Mouse (Mus musculus) large intestine, adult 2 months (tissue): ENCODE measurements at regions not wholly inside any gene's neighbourhood (a gene's known extent, or its start where the extent isn't known, plus 50 kb on each side); places are given as distances from the start of the nearest gene placed in this dataset.

Experiments
- DNase-seq: peaks from one replicate; pipeline ENCODE4 v3.0.0-alpha.2; 2012; ENCODE audit warnings: low read depth, low spot score
- WGBS: fragments of 180-500 bp; shearing (Covaris S2); methylation state at CpG from one replicate; pipeline ENCODE4 v1.1.7; 2018; 5-methylcytosine and 5-hydroxymethylcytosine counted together

DNA sequence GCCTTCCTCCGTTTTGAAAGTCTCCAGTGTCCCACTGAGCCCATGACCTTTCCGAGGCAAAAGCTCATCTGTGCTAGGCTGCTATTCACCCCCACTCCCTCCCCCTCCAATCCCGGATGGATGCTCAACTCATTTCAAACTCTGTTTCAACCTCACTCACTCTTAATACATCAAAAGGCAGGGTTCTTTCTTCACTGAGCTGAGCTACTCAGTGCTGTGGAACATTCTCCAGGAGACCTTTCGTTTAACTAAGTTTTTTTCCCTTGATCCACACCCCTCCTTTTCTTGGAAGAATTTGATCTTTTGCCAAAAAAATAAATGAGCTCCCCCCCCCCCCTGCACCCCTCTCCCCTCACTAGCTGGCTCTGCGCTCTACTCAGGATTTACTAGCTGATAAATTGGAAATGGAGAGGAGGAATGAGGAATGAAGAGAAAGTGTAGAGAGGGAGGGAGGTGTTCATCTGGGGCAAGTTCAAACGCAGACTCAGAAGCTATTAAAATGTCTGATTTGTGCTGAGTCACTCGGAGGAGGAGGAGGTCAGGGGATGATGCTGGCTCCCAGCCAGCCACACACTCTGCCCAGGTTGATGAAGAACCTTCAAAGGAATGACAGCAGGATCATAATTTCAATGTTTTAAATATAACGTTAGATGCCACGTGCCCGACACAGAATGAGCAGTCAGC lies 491.5 kb upstream of the Tnp1 start:
- 33% methylated on average over 10 of the region's 10 CpGs for WGBS
- DNase-seq = no peak

DNA sequence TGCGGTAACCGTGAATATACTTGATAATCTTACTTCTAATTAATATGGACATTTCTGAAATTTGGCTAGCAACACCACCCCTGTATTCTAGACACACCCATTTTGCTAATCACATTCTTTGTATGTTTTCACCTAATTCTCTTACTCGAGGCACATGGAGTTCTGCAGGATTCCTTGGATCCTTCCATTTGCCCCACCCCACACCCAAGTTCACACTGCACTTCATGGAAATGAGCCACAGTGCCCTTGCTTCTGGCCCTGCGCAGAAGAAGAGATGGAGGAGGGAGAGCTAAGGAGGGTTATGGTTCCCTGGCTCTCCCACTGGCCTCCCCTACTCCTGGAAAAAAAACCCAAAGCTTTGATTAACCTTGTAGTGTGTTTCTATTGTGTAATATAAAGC lies 487.9 kb upstream of the Tnp1 start:
- 82% methylated on average over 4 of the region's 4 CpGs for WGBS
- DNase-seq = no peak

DNA sequence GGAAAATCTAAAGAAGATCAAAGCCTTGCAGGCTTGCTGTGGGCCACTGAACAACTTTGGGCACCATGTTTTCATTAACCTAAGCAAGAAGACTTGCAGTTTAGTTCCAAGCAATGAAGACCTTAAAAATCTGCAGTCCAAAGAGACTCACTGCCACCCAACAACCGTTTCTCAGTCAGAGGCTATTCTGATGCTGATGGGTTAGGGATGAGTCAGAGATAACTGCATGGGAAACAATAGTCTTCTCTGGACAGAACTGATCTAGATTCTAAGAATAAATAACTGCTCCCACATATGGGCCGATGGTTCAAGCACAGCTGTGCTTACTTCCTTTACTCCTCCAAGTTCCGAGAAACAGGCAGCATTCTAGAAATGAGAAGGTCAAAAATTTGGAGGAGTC lies 485.0 kb upstream of the Tnp1 start:
- DNase-seq = no peak
- 74% methylated on average over 3 of the region's 3 CpGs for WGBS

DNA sequence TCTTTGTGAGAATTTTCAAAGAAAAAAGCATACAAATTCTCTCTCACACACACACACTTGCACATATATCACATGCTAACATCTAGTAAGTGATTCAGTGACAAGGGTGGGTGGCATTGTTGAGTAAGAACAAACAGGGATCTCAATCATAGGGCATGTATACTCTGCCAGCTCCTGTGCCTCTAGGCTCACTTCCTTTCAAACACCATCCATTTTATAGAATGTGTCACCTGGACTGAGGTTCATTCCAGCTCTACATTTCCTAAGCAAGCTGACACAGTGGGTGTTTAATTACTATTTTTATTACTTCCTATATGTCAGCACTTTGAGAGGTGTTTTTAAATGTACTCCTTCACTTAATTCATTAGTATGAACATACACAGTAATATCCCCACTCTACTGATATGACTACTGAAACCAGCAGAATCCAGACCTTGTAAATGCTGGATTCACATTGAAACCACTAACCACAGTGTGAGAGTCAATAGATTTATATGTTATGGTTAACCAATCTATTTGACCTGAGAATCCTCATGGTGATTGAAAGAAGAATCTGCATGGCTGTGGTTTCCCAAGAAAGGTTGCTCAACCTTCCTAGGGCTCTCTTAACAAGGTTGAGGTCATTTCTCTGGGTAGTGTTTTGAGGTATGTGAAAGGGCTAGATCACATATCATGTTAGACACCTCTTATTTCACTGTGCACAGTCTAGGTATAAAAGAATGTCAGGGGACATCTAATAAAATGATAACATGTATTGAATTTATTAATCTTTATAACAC lies 480.5 kb upstream of the Tnp1 start:
- no peak for DNase-seq

DNA sequence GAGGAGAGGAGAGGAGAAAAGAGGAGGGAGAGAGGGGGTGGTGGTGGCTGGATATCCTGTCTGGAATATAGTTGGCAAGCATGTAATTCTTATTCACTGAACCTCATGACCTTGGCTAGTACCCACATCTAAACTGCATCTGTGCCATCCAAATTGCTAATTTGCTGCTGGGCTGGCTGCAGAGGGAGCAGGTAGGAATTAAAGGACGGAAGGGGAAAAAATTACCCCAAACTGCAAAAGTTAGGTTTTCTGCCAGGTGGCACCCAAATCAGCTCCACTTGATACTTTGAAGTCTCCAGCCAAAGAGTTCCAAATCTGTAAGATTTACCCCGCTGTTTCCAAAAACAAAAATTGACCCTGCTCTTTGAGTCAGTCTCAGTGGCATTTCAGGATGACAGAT lies 466.2 kb upstream of the Tnp1 start:
- no peak for DNase-seq
- WGBS = 80% methylated on average over 2 of the region's 2 CpGs

DNA sequence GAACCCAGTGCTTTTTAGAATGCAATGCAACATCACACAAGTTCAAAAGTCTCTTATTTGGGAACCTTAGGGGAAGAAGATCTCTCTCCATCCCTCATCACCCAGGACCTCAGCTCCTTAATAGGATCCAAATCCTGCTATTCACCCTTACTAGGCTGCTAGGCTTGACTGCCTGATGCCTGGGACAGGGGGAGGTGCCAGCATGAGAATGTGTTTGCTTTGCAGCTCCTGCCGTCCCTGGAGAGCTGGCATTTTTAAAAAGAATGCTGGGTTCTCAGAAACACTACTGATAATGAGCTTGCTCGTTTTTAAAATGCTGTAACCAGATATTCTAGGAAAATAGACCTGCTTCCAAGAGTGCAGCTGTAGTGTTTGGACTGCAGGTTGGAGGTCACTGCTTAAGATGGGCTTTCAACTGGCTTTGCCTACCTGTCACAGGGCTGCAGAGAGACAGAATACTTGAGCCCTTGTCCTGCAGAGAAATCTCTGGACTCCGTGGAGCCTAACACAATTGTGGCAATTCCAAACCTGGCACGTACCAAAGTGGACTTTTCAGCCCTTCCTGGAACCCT lies 463.7 kb upstream of the Tnp1 start:
- 41% methylated on average over 4 of the region's 4 CpGs for WGBS
- no peak for DNase-seq

DNA sequence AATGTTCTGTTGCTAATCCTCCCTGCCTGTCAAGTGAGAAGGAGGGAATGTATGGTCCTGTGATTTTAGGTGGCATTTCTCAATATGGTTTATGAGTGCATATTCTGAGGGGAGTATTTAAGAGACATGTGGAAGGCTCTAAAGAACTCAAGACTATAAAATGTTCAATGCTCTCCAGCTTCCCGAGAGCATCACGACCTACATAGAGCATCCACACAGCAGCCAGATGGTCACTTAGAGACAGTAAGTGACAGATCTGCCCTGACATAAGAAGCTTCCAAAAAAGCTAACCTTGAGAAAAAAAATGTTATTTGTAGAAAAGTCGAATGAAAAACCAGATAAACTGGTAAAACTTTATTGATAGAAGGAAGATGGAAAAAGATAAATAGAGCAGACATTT lies 444.9 kb upstream of the Tnp1 start:
- 29% methylated on average over 3 of the region's 3 CpGs for WGBS

DNA sequence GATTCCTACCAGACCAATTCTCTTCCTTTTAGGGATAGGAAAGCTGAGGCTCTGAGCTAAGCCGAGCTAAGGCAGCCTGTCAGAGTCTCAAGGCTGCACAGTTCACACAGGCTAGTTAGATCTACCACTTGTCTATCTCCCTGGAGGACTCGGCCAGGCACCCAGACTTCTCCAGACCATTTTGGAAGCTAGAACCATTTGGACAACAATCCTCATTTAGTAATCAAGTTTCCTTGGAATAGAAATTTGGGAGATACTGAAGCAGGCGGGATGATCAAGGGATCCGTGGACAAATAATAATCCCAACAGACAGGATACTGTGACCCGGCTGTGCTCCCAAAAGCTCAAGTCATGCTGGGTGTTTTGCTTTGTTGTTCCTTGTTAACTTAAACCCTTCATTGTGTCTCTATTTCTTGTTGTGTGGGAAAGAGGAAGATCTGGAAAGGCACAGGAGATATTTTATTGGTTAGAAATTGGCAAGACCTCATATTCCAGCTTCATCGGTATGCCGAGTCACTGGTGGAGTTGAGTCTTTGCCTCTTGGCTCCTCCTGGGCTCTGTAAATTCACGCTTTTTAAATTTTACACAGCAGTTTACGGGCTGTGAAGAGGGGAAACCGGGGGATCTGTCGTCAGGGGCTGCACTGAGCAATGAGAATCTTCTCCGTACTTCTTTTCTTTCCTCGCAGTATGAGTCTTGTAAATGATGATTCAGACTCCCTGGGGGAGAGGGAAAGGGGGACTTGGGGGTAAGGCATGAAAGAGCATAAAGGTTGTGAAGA lies 444.2 kb upstream of the Tnp1 start:
- DNase-seq = no peak
- WGBS = 61% methylated on average over 13 of the region's 13 CpGs

More for the DNA sequence above, 444.9 kb upstream of the Tnp1 start:
- DNase-seq = no peak

DNA sequence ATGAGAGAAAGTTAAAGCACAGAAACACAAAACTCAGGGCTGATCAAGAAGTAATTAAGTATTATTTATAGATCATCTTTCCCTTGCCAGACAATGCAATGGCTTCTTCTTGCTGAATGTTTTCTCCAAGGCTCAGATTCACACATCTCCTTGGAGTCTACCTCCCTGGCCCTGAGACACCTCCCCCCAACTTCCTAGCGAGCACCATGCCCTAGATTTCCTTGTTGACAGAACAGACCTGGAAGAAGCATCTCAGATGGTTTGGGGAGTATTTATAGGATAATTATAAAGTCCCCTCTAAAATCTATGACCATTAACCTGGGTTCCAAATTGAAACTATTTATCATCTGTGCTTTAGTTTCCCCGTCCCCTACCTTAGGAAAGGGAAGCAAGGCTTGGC lies 441.6 kb upstream of the Tnp1 start:
- WGBS = 75% methylated on average over 2 of the region's 2 CpGs

DNA sequence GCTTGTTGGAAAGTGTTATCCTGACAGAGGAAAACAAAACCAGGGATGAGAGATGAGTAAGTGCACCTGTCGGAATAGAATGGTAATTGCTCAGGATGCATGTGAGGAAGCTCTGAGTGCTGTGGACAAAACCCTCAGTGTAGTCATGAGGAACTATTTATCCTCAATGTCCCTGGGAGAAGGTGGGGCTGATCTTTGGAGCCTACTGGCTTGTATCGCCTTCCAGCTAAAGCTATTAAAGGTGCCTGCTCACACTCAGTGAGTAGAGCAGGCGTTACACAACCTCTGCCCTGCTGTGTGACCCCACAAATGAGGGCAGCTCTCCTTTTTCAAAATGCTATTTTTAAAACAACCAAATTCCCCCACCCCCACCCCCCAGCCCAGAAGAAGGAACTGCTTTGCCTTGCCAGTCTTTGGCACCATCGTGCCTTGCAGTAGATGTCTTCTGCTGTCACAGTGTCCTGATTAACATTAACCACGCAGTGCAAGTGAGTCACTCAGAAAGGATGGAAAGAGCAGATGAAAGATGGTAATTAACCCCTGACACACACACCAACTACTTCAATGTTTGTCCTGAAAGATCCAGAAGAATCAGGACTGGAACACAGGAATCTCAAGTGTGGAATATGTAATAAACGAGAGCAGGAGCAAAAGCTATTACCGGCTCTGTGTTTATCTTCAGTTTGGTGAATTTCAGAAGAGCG lies 440.8 kb upstream of the Tnp1 start:
- 24% methylated on average over 8 of the region's 8 CpGs for WGBS
- no peak for DNase-seq

More for the DNA sequence above, 441.6 kb upstream of the Tnp1 start:
- no peak for DNase-seq

DNA sequence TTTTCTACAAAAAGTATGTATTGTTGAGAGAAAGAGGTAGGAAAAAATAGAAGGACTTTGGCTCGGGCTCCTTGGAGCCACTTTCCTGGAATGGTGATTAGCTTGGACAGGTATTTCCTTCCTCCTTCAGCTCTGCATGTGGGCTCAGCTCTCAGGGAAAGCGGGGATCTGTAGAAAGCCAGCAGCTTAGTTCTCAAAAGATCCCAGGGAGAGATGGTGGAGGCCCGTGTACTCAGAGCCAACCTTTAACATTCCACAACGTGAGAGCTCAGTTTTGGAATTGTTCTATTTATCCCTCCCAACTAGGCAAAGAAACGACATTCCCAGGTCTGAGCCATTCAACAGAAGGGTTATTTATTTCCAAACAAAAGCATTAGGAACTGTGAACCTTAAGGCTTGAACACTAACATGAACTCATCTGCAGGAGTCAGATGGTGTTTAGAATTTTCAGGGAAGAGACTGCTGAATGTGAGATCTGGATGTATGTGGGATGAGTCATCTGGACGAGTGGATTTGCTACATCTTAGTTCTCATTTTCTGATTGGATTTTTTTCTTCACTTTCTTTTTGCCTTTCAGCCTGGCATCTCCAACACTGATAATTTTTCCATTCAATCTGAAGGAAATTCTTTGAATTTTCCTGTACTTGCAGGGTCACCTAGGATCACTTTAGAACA lies 428.6 kb upstream of the Tnp1 start:
- WGBS = 35% methylated on average over 6 of the region's 6 CpGs
- DNase-seq = no peak

DNA sequence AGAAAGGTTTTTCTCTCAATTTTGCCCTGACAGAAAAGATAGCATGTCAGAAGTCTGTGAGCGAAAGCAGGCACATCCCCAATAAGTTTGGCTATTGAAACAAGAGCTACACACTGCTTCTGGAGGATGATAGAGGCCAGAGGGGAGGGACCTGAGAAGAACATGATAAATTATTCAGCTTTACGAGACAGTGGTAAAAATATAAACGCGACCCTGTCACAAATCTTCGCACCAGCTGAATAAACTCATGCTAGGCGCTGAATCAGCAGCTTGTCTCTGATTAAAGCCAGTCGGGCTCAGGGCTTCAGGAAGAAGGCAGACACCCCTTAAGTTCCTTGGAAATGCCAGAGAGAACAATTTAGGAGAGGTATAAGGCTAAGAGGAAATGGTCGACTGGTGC lies 422.7 kb upstream of the Tnp1 start:
- DNase-seq = no peak
- 16% methylated on average over 8 of the region's 8 CpGs for WGBS

DNA sequence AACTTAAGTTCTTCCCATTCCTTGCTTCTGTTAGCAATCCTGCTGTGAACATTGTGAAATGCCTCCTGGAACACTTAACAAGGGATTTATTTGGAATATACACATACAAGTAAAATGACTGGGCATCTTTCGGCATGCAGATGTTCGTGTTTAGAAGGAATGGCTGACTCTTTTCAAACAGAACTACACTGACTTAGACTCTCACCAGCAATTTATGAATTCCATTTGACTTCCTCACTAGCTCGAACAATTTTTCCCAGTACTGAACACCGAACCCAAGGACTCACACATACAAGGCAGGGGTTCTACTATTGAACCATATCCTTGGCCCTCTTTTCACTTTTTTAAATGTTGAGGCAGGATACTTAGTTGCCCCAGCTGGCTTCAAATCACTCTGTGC lies 412.4 kb upstream of the Tnp1 start:
- WGBS = 77% methylated on average over 4 of the region's 4 CpGs

DNA sequence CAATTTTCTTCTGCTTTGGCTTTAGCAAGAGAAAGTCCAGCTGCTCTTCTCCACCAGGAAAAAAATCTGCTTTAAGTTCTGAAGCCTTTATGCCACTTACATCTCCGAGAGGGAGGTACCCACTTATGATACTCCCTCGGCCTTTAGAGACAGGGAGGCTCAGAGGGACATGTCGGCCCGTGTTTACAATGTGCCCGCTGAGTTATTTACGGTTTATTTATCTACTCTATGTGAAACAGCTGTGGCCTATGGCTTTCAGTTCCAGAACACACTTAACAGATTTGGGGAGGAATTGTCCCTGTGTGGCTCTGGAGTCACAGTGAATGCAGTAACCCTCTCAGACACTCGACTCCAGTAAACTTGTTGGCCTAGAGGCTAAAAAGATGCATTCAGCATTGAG lies 409.3 kb upstream of the Tnp1 start:
- DNase-seq = no peak
- 15% methylated on average over 7 of the region's 7 CpGs for WGBS

More for the DNA sequence above, 412.4 kb upstream of the Tnp1 start:
- no peak for DNase-seq

DNA sequence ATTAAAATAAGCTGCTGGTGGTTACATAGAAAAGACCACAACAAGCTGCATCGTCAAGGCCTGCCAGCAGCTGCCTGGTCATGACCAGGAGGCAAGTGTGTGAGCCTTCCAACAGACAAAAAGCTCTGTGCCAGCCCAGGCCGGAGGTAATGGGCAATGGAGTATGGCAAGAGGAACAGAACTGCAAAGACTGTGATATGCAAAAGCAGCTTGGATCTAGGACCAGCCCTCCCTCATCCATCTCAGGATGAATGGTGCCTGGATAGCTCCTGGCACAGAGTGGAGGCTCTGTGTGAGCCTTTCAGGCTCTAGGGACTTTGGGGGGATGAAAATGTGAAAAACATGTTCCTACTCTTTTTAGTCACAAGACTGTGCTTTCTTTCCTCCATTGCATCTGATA lies 402.5 kb upstream of the Tnp1 start:
- 80% methylated on average over 2 of the region's 2 CpGs for WGBS
- no peak for DNase-seq

DNA sequence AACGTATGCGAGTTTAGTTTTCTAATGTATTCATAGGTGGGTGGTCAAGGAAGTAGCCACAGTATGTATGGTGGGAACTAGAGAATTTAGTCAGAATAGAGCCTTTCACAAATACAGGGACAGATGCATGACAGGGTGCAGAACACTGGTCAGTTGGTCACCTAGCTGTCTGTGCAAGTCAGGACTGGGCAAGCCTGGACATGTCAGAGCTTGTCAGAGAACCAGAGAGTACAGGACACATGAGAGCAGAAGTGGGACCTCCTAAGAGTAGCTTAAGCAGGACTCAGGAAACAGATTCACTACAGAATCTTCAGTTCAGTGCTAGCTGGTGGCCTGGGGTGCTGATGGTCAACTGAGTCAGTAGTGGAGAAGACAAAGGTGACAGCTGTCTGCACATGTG lies 395.7 kb upstream of the Tnp1 start:
- 93% methylated on average over 2 of the region's 2 CpGs for WGBS
- no peak for DNase-seq

DNA sequence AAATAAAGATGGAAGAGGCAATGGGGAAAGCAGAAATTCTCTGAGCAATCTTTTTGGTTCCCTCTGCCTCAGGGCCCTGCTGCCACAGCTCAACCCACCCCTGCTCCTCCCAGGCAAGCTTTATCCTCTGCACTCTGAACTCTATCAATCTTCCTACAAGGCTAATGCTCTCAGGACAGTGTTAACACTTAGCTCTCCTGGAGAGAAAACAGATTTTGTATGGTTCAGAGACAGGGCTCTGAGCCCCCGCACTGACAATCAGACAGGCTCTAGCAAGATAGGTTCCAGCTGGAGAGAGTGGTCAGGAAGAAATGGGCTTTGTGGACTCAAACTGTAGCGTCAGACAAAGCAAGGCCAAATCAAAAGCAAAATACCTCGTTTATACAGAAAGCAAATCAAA lies 383.5 kb upstream of the Tnp1 start:
- 60% methylated on average over 3 of the region's 3 CpGs for WGBS

DNA sequence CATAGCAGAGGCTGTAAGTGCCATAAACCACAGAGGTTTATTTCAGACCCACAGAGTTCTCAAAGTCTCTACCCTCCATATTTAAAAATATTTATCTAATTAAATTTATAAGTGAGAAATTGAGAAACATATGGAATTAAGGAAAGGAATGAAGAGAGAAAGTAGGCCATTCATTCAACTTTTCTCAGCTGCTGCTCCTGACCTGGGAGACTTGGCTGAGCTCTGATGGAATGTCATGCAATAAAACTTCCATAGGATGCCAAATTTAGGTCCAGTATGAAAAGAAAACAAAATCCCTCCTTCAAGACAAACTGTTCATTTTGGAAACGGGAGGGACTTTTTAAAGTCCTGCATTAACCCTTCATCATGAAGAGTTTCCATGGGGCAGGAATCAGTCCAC lies 379.3 kb upstream of the Tnp1 start:
- WGBS = 34% methylated on average over 1 of the region's 1 CpGs
- no peak for DNase-seq

More for the DNA sequence above, 383.5 kb upstream of the Tnp1 start:
- DNase-seq = no peak

DNA sequence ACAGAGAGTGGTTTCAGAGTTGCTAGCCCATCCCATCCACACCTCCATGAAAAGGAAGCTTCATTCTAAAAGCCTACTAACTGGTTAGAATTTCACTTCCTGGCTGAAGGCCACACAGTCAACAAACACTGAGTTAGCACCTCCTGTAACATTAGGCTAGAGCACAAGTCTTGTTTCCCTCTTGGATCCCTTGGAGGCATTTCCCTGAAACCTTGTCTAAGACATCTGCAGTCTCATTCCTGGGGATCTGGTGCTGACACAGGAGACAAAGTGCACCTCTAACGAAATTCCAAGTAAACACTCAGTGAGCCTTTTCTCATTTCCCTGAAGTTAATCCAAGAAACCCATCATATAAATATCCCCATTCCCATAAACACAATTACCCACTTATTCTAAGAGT lies 378.8 kb upstream of the Tnp1 start:
- no peak for DNase-seq
- WGBS = 25% methylated on average over 1 of the region's 1 CpGs
